Mouse (Mus musculus) liver, adult 2 months (tissue): ENCODE measurements around the gene Exoc8. TPM values are rescaled to one million over a fixed set of nuclear protein-coding genes. Genes with fewer than 3 reads are reported as not detected.

ENCODE experiments used
- DNase-seq: peaks from one replicate; pipeline ENCODE4 v3.0.0-alpha.2; 2011; ENCODE audit warnings: low read depth, low spot score; ENCODE audit errors: extremely low read depth
- H3K27ac ChIP-seq: fragments of 200-500 bp; replicated peaks from 2 replicates; pipeline ENCODE4 v1.5.1; 2012; ENCODE audit warnings: low read depth, mild to moderate bottlenecking, control low read depth, inconsistent platforms, low read length; ENCODE audit not compliant: insufficient read depth
- H3K27me3 ChIP-seq: fragments of 200-500 bp; 2 replicates; pipeline ENCODE4 v1.6.1; 2012; ENCODE audit warnings: mild to moderate bottlenecking, moderate library complexity, low read length, inconsistent platforms; ENCODE audit not compliant: control insufficient read depth, insufficient read depth
- H3K36me3 ChIP-seq: fragments of 200-500 bp; 2 replicates; pipeline ENCODE4 v1.6.1; 2012; ENCODE audit warnings: low read length, inconsistent platforms; ENCODE audit not compliant: control insufficient read depth, insufficient read depth
- H3K4me1 ChIP-seq: fragments of 200-500 bp; 2 replicates; pipeline ENCODE4 v1.6.1; 2011; ENCODE audit warnings: low read length; ENCODE audit not compliant: control insufficient read depth, insufficient read depth
- H3K4me3 ChIP-seq: fragments of 200-500 bp; 2 replicates; pipeline ENCODE4 v1.5.1; 2011; ENCODE audit warnings: low read depth, mild to moderate bottlenecking, control low read depth, low read length, moderate library complexity; ENCODE audit not compliant: insufficient read depth
- H3K79me2 ChIP-seq: fragments of 200-500 bp; 2 replicates; pipeline ENCODE4 v1.6.1; 2012; ENCODE audit warnings: inconsistent platforms, mild to moderate bottlenecking, low read length, moderate library complexity; ENCODE audit not compliant: control insufficient read depth, insufficient read depth
- H3K9ac ChIP-seq: fragments of 200-500 bp; 2 replicates; pipeline ENCODE4 v1.6.1; 2012; ENCODE audit warnings: low read depth, mild to moderate bottlenecking, control low read depth, inconsistent platforms, low read length
- CTCF ChIP-seq: fragments of 200-500 bp; IDR thresholded peaks from 2 replicates; pipeline ENCODE4 v1.5.1; 2011; ENCODE audit warnings: low read depth, low read length, control low read depth
- POLR2A ChIP-seq: fragments of 200-500 bp; IDR thresholded peaks from 2 replicates; pipeline ENCODE4 v1.6.1; 2011; ENCODE audit warnings: low read length, control low read depth; ENCODE audit not compliant: insufficient read depth; ENCODE audit errors: extremely low read depth
- WGBS: fragments of 180-500 bp; shearing (Covaris S2); methylation state at CpG from one replicate; pipeline ENCODE4 v1.1.7; 2018; 5-methylcytosine and 5-hydroxymethylcytosine counted together
- polyA plus RNA-seq: library from polyadenylated mRNA; depleted of rRNA; stranded (reverse); fragments of >200 nt; gene quantifications from 2 replicates; pipeline ENCODE4 v1.2.3, GENCODE M21; 2012
- total RNA-seq: library from RNA; depleted of rRNA; stranded (reverse); fragments of >200 nt; gene quantifications from 2 replicates; pipeline ENCODE4 v1.2.3, GENCODE M21; 2014

Exoc8 gene
- total and polyA plus RNA-seq, 2 experiments = 4.3 to 7.0 TPM

GRCm38 (mm10) chr8:124867126-124867525, 30.4 kb downstream of the Exoc8 start:
- peaks cover 43% of the 10 kb centered on the region for H3K79me2 ChIP-seq
- H3K4me1 ChIP-seq = peaks cover 6% of the 10 kb centered on the region
- peaks cover 3% of the 10 kb centered on the region; the same call in 1 of the 2 replicates for H3K36me3 ChIP-seq
- H3K9ac ChIP-seq = no peak overlapping the region
- no peak for DNase-seq
- H3K4me3 ChIP-seq = no peak overlapping the region
- 79% methylated on average over 2 of the region's 2 CpGs for WGBS
- TF ChIP-seq CTCF = no peak
- TF ChIP-seq POLR2A = no peak
- H3K27me3 ChIP-seq = no peaks in the 10 kb centered on the region
- no peak overlapping the region for H3K27ac ChIP-seq

GRCm38 (mm10) chr8:124866669-124867068, 30.8 kb downstream of the Exoc8 start:
- H3K4me3 ChIP-seq = no peak overlapping the region
- H3K27me3 ChIP-seq = no peaks in the 10 kb centered on the region
- no peak overlapping the region for H3K27ac ChIP-seq
- peaks cover 6% of the 10 kb centered on the region for H3K4me1 ChIP-seq
- peaks cover 3% of the 10 kb centered on the region; the same call in 1 of the 2 replicates for H3K36me3 ChIP-seq
- H3K9ac ChIP-seq = no peak overlapping the region
- 68% methylated on average over 3 of the region's 3 CpGs for WGBS
- peaks cover 43% of the 10 kb centered on the region for H3K79me2 ChIP-seq
- DNase-seq = no peak
- TF ChIP-seq CTCF (no peak), POLR2A (no peak)

GRCm38 (mm10) chr8:124863729-124864128, 33.8 kb downstream of the Exoc8 start:
- H3K27ac ChIP-seq = no peak overlapping the region
- WGBS = 7% methylated on average over 8 of the region's 8 CpGs

GRCm38 (mm10) chr8:124863163-124863677, 34.3 kb downstream of the Exoc8 start:
- no peaks in the 10 kb centered on the region for H3K27me3 ChIP-seq
- DNase-seq = no peak
- peaks cover 6% of the 10 kb centered on the region for H3K4me1 ChIP-seq
- peak overlapping the region; percentile 94 for H3K4me3 ChIP-seq
- peak overlapping the region; percentile 82 for H3K27ac ChIP-seq
- peak overlapping the region; percentile 96 for H3K9ac ChIP-seq
- H3K36me3 ChIP-seq = peaks cover 15% of the 10 kb centered on the region
- peaks cover 41% of the 10 kb centered on the region for H3K79me2 ChIP-seq
- TF ChIP-seq POLR2A (no peak), CTCF (no peak)
- WGBS = under 1% methylated on average over 33 of the region's 33 CpGs

More at GRCm38 (mm10) chr8:124863729-124864128, 33.8 kb downstream of the Exoc8 start:
- Histone ChIP-seq H3K36me3 (peaks cover 13% of the 10 kb centered on the region), H3K79me2 (peaks cover 42% of the 10 kb centered on the region), H3K9ac (peak overlapping the region; percentile 26), H3K4me1 (peaks cover 6% of the 10 kb centered on the region), H3K27me3 (no peaks in the 10 kb centered on the region), H3K4me3 (peak overlapping the region; percentile 94)
- TF ChIP-seq POLR2A (no peak), CTCF (no peak)
- DNase-seq = peak; percentile 34

DNA sequence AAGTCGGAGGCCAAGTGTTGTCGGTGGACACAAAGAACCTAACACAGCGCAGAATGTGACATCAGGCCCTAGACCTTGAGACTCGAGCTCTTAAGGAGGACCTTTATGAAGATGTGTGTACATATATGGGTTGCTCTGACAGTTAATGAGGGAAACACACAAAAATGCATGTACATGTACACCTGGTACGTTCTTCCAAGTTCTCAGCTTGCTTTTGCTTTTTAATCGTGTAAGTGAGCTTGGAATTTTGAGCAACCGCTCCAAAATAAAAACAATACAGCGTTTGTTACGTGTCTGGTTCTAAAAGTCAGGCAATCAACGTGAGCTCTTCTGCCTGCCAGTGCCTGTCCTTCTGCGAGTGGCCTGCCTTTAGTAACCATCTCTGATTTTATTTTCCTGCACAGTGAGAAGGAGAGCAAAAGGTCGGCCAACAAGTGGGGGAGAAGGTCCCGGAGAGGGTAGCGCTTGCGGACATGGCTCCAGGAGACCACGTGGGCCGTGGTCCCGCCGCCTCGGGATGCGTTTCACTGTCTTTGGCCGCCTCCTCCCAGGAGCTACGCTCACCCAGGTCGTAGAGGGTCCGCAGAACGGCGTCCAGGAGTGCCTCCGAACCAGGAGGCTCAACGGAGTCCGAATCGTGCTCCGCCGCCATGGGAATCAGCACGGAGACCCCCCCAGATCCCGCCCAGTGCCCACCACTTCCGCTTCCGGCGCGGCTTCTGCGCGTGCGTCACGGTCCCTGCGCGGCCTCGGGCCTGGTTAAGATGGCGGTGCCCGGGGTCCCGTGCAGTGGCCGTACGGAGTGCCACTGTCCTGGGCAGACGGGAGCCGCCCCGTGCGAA, 35.0 kb downstream of the Exoc8 start, which contains the start of the genes Gnpat and 2810004N23Rik:
Gene Gnpat, plus strand, starts transcription at position 713 of the 842 bp plus-strand sequence.
Gene 2810004N23Rik, minus strand, starts transcription at position 800 of the 842 bp plus-strand sequence.
- Histone ChIP-seq H3K27me3 (no peaks in the 10 kb centered on the region), H3K4me1 (peaks cover 6% of the 10 kb centered on the region), H3K9ac (peak within 1 kb of the TSS; percentile 96), H3K79me2 (peaks cover 40% of the 10 kb centered on the region; the same call in 1 of the 2 replicates), H3K27ac (peak within 1 kb of the TSS; percentile 85), H3K36me3 (peaks cover 21% of the 10 kb centered on the region), H3K4me3 (peak within 1 kb of the TSS; percentile 94)
- WGBS = under 1% methylated on average over 55 of the region's 55 CpGs
- peak; percentile 72 for DNase-seq
- TF ChIP-seq POLR2A = peak; percentile 88
- no peak for TF ChIP-seq CTCF

DNA sequence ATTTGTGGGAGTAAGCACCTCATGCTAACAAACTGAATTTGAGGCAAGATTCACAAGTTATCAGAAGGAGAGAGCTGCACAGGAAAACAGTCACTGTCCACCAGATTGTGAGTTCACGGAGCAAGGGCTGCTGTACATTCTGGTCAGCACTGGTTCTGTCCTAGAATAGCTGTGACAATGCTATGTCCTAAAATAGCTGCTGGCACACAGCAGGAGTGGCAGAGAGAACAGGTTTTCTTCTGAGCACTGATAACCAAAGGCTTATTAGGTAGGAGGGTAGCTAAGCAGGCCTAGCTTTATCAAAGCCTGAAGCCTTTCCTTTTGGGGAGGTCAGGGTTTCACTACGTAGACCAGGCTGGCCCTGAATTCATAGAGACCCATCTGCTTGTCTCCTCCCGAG, 37.3 kb downstream of the Exoc8 start:
- H3K79me2 ChIP-seq = peaks cover 24% of the 10 kb centered on the region; the same call in 1 of the 2 replicates
- no peak for DNase-seq
- H3K4me3 ChIP-seq = no peak overlapping the region
- WGBS = 88% methylated on average over 3 of the region's 3 CpGs
- no peaks in the 10 kb centered on the region for H3K27me3 ChIP-seq
- no peak overlapping the region for H3K9ac ChIP-seq
- peaks cover 6% of the 10 kb centered on the region for H3K4me1 ChIP-seq
- TF ChIP-seq POLR2A (no peak), CTCF (no peak)
- H3K36me3 ChIP-seq = peaks cover 25% of the 10 kb centered on the region
- no peak overlapping the region for H3K27ac ChIP-seq
